Mouse (Mus musculus) forebrain, embryonic 16.5 days (tissue): ENCODE results near the gene Ercc6l2. TPM values are rescaled to one million over a fixed set of nuclear protein-coding genes. Genes with fewer than 3 reads are reported as not detected.

Experiments
- ATAC-seq: fragments of 200-750 bp; cut with Nextera tagmentation; 2 replicates; pipeline ENCODE4 v1.8.0; 2017; ENCODE audit warnings: mild to moderate bottlenecking, moderate library complexity
- H3K27ac ChIP-seq: fragments of 300-500 bp; sonication (generic); 2 replicates; pipeline ENCODE4 v1.5.1; 2014; ENCODE audit warnings: low read length, control low read depth
- H3K27me3 ChIP-seq: fragments of 300-500 bp; sonication (generic); replicated peaks from 2 replicates; pipeline ENCODE4 v1.6.1; 2014; ENCODE audit warnings: low read length; ENCODE audit not compliant: control insufficient read depth, insufficient read depth
- H3K36me3 ChIP-seq: fragments of 300-500 bp; sonication (generic); 2 replicates; pipeline ENCODE4 v1.6.1; 2014; ENCODE audit not compliant: control insufficient read depth, insufficient read depth
- H3K4me1 ChIP-seq: fragments of 300-500 bp; sonication (generic); replicated peaks from 2 replicates; pipeline ENCODE4 v1.6.1; 2014; ENCODE audit warnings: low read length; ENCODE audit not compliant: control insufficient read depth, insufficient read depth
- H3K4me2 ChIP-seq: fragments of 300-500 bp; sonication (generic); 2 replicates; pipeline ENCODE4 v1.6.1; 2014; ENCODE audit warnings: mild to moderate bottlenecking, low read length, control low read depth
- H3K4me3 ChIP-seq: fragments of 300-500 bp; sonication (generic); replicated peaks from 2 replicates; pipeline ENCODE4 v1.5.1; 2014; ENCODE audit warnings: mild to moderate bottlenecking, low read length, control low read depth
- H3K9ac ChIP-seq: fragments of 300-500 bp; sonication (generic); replicated peaks from 2 replicates; pipeline ENCODE4 v1.6.1; 2014; ENCODE audit warnings: low read depth, low read length, control low read depth
- H3K9me3 ChIP-seq: fragments of 300-500 bp; sonication (generic); 2 replicates; pipeline ENCODE4 v1.6.1; 2016; ENCODE audit warnings: low read length; ENCODE audit not compliant: control insufficient read depth
- WGBS: fragments of 180-500 bp; shearing (Covaris S2); extraction: QIAGEN DNeasy Blood & Tissue Kit; methylation state at CpG from one replicate; pipeline ENCODE4 v1.1.7; 2014; 5-methylcytosine and 5-hydroxymethylcytosine counted together
- polyA plus RNA-seq: library from polyadenylated mRNA; unstranded; fragments of >200 nt; fragmentation: Nextera tagmentation; extraction: Ambion mirVana; gene quantifications from 2 replicates; pipeline ENCODE4 v1.2.1, GENCODE M21; 2015

Gene Ercc6l2
- polyA plus RNA-seq, 1 experiment from 2014 or later = 14.9 TPM

DNA sequence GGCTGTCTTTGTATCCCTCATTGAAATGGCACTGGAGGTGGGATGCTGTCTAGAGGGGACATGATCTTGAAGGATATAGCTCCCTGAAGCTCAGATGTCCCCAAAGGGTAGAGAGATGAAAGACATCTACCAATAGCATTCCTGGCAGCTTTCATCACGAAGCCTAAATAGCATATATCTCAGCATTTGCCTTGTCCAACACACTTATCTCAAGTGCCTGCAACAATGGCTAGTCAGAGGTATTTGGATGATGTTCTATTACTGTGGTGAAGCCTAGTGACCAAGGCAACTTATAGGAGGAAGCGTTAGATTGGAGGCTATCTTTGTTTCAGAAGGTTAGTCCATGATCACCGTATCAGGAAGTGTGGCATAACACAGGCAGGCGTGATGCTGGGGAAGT is 126.1 kb downstream of the Ercc6l2 start:
- Histone ChIP-seq H3K36me3 (no peaks in the 10 kb centered on the region), H3K4me1 (peaks cover 4% of the 10 kb centered on the region; the same call in 1 of the 2 replicates), H3K27ac (no peak overlapping the region), H3K27me3 (no peaks in the 10 kb centered on the region), H3K4me3 (no peak overlapping the region), H3K9me3 (no peaks in the 10 kb centered on the region), H3K4me2 (no peak overlapping the region), H3K9ac (no peak overlapping the region)
- no peak for ATAC-seq
- 92% methylated on average over 4 of the region's 4 CpGs for WGBS

GRCm38 (mm10) chr13:63943605-63944004 is 128.6 kb downstream of the Ercc6l2 start:
- no peak overlapping the region for H3K4me3 ChIP-seq
- H3K9ac ChIP-seq = no peak overlapping the region
- no peaks in the 10 kb centered on the region for H3K9me3 ChIP-seq
- no peak overlapping the region for H3K4me2 ChIP-seq
- ATAC-seq = no peak
- no peaks in the 10 kb centered on the region for H3K36me3 ChIP-seq
- H3K27ac ChIP-seq = no peak overlapping the region
- peaks cover 4% of the 10 kb centered on the region; the same call in 1 of the 2 replicates for H3K4me1 ChIP-seq
- 90% methylated on average over 7 of the region's 7 CpGs for WGBS
- no peaks in the 10 kb centered on the region for H3K27me3 ChIP-seq

DNA sequence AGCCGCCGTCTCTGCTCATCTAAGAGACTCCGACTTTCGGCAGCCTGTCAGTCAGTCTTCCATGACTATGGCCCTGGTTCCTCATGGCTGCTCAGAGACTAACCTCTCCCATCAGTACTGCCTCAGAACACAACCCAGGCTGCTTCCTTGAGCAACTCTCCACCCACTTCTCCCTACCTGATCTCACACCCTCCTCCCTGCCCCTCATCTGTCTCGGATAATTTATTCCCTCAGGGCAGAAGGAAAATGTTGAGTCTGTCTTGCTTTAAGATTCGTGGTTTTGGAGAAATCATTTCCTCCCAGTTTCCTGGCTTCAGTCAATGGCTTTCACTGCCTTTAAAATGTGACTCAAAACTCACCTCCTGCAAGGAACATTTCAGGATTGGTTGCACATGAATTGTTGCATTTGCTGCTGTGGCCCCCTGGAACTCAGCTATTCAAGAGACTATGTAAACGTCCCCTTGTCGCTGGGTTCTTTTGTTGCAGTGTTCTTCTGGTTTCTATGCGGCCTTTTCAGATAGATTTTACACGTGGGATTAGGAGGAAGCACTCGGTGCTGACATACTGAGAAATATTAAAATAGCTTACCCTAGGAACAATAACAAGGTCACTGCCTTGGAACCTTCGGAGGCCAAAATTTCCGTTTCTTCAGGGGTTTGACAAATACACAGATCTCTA is 129.4 kb downstream of the Ercc6l2 start:
- H3K4me3 ChIP-seq = no peak overlapping the region
- no peak overlapping the region for H3K4me2 ChIP-seq
- H3K9me3 ChIP-seq = no peaks in the 10 kb centered on the region
- H3K4me1 ChIP-seq = peaks cover 4% of the 10 kb centered on the region; the same call in 1 of the 2 replicates
- H3K27me3 ChIP-seq = no peaks in the 10 kb centered on the region
- no peak overlapping the region for H3K27ac ChIP-seq
- H3K36me3 ChIP-seq = no peaks in the 10 kb centered on the region
- no peak overlapping the region for H3K9ac ChIP-seq
- WGBS = 29% methylated on average over 13 of the region's 13 CpGs
- no peak for ATAC-seq

Other genes starting within 250 kb of the Ercc6l2 start
- 8.0 and 11.2 TPM in 2 replicates for gene Ptch1, start 241.6 kb upstream of the Ercc6l2 start, polyA plus RNA-seq